Mouse (Mus musculus): ENCODE results near the gene Tcerg1l.

- TF ChIP-seq POLR2A (IDR thresholded peaks at IDR 0.05; ENCODE audit: low read depth, low read length), result no peak
- no peak for TF ChIP-seq CTCF (conservative IDR thresholded peaks at IDR 0.05; ENCODE audit: insufficient read depth, insufficient read length, low read depth, low read length)
Measured at GRCm38 (mm10) chr7:138396109-138396862, 1.2 kb downstream of the Tcerg1l start.
